Mouse (Mus musculus) thymus, adult 18-20 months (tissue): ENCODE results near the gene Pdzk1ip1.

Experiments
- DNase-seq, 2 experiments: peaks; one replicate each; pipeline ENCODE4 v3.0.0; 2022; ENCODE audit warnings: mixed read lengths in 2 of 2

The Pdzk1ip1 gene

GRCm38 (mm10) chr4:115088611-115089338 is at the start of gene Pdzk1ip1:
Gene Pdzk1ip1 (plus strand): TSS chr4:115088708.
- no peak for DNase-seq

DNA sequence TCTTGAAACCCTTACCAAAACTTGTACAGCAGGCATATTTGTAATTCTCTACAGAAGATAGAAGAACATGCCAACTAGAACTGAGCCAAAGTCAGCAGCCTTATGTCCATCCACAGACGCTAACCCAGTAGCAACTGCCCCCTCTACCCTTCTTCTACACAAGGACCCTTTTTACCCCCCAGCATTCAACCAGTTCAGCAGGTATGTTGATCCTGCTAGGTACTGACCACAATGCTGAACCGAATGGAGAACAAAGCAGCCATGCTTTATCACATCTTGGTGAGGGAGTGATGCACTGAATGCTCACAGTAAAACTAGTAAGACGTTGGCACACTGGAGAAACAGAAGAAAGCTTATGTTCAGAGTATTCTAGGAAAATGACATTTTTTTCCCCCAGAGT is 42.9 kb upstream of the Pdzk1ip1 start:
- DNase-seq, result no peak

DNA sequence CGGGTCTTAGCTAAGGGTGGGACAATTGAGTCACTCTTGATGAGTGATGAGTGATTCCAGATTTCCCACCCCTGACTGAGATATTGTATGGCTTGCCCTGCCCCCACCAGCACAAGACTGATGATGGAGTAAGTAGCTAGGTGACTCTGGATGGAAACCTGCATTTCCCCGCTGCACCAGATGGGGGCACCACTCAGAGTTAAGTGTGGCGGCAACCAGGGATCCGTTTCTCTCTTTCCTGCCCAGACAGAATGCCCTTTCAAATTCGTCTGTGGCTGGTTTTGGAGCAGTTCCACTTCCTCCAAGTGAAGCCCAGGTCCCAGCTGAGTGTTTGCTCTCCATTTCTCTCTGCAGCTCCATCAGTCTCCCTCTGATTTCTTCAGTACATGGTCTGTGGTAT is 40.8 kb upstream of the Pdzk1ip1 start:
- DNase-seq, result peak in 1 of 2 experiments; percentile 29

- no peak for DNase-seq
These were observed 40.3 kb upstream of the Pdzk1ip1 start for GRCm38 (mm10) chr4:115048190-115048589.

DNA sequence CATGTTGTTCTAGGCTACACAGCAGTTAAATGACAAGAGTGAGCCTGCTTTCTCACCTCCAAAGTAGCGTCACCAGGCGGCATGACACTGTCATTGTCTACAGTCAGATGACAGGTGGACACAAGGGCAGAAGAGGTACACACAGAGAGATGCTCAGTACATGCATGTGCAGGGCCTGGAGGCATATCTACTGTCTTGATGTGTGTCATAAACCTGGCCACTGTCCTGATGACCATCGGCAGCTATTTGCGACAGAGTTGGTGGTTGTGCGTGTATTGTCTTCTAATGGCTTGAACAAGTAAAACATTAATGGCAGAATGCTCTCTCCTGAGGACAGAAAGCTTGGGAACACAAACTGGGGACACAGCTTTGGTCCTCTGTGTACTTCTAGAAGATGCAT is 37.3 kb upstream of the Pdzk1ip1 start:
- DNase-seq, result no peak

DNA sequence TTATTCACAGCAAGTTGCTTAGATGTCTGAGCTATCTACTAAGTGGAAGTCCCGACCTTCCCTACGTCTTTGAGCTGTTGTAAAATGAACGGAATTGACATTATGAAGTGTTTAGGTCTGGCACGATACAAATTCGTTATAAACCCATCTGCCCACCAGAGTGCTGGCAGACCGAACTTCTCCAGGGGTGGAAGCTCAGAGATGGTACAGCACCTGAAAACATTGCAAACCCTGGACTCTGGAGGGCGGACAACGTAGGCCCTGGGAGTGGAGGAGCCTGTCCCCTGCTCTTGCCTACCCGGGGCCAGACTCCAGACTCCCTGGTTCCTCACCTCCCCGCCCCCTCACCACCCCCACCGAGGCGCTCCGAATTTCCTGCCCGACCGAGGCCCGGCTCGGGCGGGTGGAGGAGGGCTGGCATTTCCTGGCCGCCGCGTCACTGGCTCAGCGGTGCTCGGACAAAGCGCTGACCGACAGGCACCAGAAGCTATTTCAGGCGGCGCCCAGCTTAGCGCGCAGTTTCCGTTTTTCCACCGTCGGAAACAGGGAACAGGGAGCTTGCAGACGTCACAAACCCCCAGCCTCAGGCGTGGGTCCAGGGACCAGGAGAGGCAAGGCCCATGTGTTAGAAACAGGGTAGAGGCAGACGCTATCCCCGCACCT is 36.0 kb upstream of the Pdzk1ip1 start:
- no peak for DNase-seq

DNA sequence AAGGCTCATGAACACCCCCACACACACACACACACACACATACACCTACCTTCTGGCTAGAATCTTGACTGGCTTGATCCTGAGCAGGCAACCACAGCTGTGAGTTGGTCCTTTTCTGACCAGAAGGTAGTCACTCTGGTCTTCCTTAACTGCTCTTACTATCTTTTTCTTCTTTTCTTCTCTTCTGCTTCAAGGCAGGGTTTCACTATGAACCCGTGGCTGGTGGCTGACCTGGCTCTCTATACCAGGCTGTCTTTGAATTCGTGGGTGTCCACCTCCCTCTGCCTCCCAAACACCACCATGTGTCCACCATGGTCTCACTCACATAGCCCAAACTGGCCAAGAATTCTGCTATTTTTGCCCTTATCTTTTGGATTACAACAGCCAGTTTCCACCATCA is 33.5 kb upstream of the Pdzk1ip1 start:
- DNase-seq, result no peak

GRCm38 (mm10) chr4:115055691-115056090 is 32.8 kb upstream of the Pdzk1ip1 start:
- DNase-seq, result no peak

- no peak for DNase-seq
These were observed 32.1 kb upstream of the Pdzk1ip1 start, which contains the start of gene Tal1 for GRCm38 (mm10) chr4:115056371-115056920. Gene Tal1 (plus strand): TSS chr4:115056426.

DNA sequence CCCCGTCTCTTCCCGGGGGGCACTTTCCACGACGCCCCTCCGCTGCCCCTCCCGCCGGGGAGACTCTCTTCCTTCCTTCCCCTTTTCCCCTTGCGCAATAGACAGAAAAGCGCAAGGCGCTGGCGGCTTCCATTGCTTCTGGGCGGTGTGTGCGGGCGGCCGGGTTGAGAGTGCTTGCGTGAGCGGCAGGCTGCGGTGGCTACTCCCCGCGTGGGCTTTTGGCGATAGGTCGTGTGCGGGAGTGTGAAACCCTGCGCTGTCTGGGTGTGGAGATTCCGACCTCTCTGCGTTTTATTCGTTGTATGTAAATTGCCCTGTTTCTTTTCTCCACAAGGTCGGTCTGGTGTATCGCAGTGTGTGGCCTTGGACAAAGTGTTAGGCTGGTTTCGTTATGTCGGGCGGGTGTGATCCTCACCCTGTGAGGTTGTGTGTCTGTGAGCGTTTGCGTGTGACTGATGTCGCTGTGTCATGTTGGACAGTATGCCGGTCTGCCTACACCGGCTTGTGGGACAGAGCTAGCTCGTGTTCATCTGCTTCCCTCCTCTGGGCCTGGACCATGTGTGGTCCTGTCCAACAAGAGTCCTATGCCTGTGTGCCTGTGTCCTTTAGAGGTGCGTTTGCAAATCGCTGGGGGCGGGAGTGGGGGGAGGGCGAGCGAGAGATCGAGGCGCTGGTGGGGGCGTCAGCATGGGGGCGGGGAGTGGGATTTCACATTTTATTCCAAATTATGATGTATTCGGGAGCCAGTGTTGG is 31.4 kb upstream of the Pdzk1ip1 start:
- DNase-seq, result no peak

DNA sequence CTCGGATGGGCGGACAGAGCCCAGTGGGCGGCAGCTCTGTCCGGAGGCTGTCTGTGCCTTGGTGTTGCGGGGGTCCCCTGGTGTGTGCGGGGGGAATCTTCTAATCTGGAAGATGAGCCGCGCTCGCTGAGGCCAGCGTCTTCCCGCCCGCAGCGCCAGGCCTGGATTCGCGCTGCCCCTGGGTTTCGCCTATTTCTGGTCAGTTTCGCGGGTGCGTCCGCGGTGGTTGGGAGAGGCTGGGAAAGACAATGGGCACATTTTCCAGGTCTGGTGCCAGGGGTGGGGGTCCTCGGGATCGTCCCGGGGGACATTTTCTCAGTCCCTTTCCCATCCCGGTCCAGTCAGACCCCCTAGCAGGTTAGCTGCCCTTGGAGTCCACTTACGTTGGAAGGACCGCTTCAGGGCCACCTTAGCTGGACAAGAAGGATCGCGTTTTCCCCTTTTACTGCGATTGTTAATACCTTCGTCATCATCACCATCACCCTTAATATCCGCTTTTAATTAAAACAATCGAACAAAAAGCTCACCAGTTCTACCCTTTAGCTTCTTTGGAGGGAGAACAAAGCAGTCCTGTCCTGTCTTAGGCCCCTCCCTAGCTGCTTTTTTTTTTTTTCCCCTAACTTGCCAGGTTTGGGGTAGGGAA is 30.7 kb upstream of the Pdzk1ip1 start:
- no peak for DNase-seq

DNA sequence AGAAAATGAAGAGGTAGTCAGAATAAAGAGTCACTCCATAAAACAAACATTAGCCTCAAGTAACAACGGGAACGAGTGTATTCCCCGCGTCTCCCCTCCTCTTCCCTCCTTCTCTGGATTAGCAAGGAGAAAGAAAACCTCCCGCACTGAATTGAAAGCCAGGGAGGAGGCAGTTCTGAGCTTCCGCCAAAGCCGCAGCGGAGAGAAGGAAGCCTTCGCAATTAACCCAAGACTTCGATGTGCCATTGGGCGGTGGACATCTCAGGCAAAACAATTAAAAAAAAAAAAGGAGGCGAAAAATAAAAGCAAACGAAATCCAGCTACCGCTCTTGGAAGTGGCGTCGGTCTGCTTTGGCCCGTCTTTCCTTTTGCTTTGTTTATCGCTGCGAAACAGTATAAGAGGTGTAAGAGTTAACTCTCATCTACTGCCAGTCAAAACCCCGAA is 30.2 kb upstream of the Pdzk1ip1 start:
- DNase-seq, result no peak

DNA sequence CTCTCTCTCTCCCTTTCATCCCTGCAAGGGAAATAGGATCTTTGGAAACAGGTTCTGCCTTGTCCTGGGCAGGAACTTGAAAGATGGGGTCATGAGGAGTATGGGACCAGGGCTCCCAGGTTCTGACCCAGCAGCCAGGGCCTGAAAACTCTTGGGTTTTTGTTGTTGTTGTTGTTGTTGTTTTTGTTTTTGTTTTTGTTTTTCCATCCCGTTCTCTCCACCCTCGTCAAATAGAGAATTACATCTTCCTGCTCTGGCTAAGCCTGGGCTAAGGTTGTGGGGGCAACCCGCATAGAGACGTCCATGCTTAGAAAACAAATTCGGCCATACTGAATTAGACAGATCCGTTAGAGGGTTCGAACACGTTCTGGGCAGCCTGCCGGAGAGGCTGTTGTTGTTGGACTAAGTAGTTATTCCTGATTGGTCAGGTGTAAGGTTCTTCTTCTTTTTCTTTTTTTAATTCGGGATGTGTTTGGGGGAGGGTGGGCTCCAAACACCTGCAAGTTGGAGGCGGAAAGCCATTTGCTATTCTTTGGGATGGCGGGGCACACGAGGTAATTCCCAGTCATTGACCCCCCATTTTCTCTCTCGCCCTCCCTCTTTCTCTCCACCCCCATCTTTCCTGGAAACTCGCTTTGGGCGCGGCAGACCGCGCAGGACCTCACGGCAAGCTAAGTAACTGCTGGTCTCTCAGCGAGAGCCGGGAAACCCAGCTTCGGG is 29.5 kb upstream of the Pdzk1ip1 start:
- no peak for DNase-seq

GRCm38 (mm10) chr4:115059871-115060270 is 28.6 kb upstream of the Pdzk1ip1 start:
- no peak for DNase-seq

- DNase-seq, result no peak
These were observed 27.8 kb upstream of the Pdzk1ip1 start for GRCm38 (mm10) chr4:115060753-115061152.

- DNase-seq, result no peak
These were observed 26.0 kb upstream of the Pdzk1ip1 start for GRCm38 (mm10) chr4:115062540-115062874.

DNA sequence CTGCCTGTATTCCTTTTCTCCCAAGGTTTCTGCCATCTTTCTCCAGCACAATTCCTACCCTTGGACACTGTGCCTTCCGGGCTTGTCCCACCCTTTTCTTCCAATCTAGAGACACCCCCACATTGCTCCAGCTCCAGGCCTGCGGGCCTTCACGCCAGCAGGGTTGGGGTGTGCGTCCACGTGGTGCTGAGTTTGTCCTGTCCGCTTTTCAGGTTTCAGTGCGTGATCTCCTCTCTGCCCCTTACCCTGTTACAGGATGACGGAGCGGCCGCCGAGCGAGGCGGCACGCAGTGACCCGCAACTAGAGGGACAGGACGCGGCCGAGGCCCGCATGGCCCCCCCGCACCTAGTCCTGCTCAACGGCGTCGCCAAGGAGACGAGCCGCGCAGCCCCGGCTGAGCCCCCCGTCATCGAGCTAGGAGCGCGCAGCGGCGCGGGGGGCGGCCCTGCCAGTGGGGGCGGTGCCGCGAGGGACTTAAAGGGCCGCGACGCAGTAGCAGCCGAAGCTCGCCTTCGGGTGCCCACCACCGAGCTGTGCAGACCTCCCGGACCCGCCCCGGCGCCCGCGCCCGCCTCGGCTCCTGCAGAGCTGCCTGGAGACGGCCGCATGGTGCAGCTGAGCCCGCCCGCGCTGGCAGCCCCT is 25.5 kb upstream of the Pdzk1ip1 start:
- DNase-seq, result no peak

GRCm38 (mm10) chr4:115063518-115064239 is 24.8 kb upstream of the Pdzk1ip1 start:
- DNase-seq, result no peak

- DNase-seq, result no peak
These were observed 16.8 kb upstream of the Pdzk1ip1 start for GRCm38 (mm10) chr4:115071668-115072067.

DNA sequence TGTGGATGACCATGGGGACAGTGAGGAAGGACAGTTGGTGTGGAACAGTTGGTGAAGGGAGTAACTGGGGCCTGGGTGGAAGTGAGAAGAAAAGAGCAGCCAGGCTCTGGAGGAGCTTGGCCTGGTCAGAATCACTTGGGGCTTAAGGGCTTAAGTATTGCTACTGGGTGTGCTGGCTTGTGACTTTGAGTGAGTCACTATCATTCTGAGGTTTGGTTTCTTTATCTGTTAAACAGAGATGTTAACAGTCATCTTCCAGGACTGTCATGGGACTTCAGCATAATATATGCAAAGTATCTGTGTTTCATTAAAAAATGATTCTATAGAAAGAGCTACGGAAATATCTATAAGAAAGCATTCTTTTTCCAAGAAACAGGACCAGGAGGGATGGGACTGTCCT is 13.7 kb upstream of the Pdzk1ip1 start:
- no peak for DNase-seq
